Mouse (Mus musculus): ENCODE measurements around the gene Serinc5.

The Serinc5 gene

DNA sequence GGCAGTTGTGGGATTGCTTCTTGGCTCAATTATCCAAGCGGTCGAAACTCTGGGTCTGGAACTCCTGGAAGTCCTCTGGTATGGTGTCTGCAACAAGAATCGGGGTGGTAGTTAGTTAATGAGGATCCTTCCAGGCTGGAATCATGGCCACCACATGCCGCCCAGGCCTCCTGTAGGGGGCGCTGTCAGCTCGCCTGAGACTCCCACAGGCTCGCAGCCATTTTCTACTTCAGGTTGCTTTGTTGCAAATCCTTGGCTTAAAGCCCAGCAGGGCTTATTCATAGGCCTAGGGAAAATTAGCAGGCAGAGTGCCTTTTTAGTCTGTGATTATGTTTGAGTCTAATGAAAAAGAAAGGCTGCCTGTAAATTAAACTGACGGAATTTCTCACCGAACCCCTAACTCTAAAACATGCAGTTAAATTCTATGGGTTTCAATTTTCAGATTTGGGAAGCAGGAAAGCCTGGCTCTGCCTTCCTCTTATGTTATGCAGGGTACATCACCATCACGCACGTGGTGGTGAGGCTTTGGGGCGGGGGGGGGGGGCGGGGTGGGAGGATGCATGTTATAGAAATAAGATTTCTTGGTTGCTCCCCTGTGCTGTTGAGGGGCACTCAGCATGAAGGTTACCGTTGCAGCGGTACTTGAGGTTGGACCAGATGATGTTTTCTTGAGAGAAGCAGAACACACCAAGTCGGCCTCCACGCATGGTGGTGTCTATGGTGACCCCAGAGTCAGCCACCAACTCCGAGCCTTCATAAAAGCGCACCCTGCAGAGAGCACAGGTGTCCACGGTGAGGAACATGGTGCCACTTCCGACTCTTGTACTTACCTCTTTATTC lies 141.1 kb downstream of the Serinc5 start:
- peak; percentile 84 for DNase-seq

DNA sequence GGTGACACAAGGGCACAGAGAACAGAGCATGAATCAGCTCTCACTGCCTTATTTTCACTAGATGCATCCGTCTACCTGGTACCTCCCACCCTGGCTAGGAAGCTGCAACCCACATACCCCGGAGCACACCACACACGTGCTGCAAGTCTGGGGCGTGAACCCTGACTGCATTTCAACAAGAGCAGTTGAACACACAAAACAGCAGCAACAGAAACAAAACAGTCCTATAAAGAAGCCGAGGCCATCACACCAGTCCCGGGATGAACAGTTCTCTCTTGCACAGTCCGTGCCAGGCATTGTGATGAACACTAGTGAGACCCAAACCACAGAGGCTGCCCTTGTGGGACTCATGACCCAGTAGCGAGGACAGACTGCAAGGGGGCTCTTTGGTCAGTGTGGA lies 142.8 kb downstream of the Serinc5 start:
- DNase-seq, result no peak

DNA sequence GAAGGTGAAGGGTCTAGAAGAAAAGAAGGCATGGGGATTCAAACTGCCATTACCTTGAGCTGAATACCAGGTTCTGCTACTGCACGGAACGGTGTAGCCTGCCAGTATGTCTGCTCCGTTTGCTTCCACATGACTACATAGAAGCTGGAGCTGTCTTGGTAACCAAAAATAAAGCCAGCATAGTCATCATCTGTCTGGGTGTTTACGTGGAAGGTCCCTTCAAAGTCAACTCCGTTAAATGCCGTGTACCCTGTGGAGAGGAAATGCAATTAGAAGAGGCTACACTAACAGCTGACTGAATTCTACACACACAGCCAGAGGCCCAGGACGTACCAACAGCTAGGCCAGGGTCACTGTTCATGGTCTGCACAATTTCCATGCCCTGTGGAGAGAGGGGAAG lies 144.1 kb downstream of the Serinc5 start:
- DNase-seq, result no peak

DNA sequence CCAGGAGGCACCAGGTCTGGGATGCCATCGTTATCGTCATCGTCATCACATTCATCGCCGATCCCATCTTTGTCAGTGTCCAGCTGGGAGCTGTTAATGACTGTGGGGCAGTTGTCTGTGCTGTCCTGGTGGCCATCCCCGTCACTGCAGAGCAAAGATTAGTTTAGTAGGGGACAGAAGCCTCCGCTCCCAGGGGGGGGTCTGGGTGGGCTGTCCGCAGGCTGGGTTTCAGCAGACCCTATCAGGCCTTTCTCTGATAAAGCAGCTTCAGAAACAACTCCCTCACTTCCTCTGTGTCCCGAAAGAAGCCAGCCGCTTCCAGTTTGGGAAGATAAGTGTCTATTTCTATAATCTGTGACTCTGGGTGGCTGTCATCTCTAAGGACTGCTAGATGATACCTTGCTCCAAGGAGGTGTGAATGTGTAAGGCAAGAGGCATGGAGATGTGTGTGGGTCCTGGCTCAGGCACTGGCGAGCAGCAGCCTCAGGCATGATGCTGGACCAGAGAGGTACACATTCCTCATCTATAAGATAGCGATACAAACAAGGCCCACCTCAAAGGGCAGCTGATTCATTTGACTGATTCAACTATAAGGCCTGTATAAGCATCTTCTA lies 147.2 kb downstream of the Serinc5 start:
- DNase-seq, result no peak

DNA sequence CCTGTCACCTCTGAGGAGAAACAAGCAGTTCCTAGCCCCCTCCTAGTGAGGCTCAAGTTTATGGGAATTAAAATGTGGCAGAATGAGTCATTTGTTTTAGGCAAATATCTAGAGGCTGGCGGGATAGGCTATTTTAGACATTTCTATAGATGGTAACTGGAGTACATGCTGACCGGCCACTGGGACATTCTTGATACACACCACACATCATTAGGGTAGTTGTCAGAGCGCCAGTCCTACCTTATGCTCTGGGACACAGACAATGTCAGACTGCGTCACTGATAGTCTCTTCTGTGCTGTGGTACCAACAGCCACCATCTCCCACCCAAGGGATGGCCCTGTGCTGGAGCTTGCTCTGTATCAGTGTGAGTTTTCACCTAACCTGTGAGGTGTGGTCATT lies 148.2 kb downstream of the Serinc5 start:
- DNase-seq, result no peak

DNA sequence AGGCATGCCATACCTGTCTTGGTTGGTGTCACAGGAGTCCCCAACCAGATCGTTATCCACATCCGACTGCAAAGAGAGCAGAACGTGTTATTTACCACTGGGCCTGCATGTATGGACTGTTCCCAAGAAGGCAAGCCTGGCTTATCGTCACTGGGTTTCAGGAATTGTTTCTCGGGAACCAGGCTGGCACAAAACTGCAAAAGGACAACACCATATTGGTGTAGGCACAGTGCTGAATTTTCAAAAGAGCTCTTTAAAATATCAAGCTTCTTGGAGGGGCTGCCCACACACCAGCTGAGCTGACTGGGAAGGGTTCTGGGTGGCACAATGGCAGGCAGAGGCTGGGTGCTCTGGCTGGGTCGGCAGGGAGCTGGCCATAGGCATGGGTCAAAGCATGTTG lies 149.6 kb downstream of the Serinc5 start:
- no peak for DNase-seq
